Mouse (Mus musculus) ES-E14 (cell line): ENCODE measurements around the gene Lmx1b.

Experiments
- CHD2 ChIP-seq: IDR thresholded peaks from 2 replicates; pipeline ENCODE4 v1.6.1; 2014; ENCODE audit warnings: mild to moderate bottlenecking, low read depth, low read length, inconsistent platforms
- HCFC1 ChIP-seq: IDR thresholded peaks from 2 replicates; pipeline ENCODE4 v1.6.1; 2012; ENCODE audit warnings: low read length, inconsistent platforms, borderline replicate concordance; ENCODE audit not compliant: insufficient read depth
- MAFK ChIP-seq: IDR thresholded peaks from 2 replicates; pipeline ENCODE4 v1.6.1; 2014; ENCODE audit warnings: mild to moderate bottlenecking, low read depth, low read length, inconsistent platforms; ENCODE audit not compliant: insufficient read depth
- ZC3H11A ChIP-seq: IDR thresholded peaks from 2 replicates; pipeline ENCODE4 v1.6.1; 2012; ENCODE audit warnings: low read depth, mild to moderate bottlenecking, inconsistent platforms, low read length, borderline replicate concordance
- ZNF384 ChIP-seq: IDR thresholded peaks from 2 replicates; pipeline ENCODE4 v1.6.1; 2012; ENCODE audit warnings: low read depth, low read length, inconsistent platforms

- TF ChIP-seq MAFK (no peak), CHD2 (no peak), ZNF384 (no peak), ZC3H11A (no peak), HCFC1 (no peak)
These were observed 7.1 kb downstream of the Lmx1b start for GRCm38 (mm10) chr2:33633237-33633636.
